Mouse (Mus musculus): ENCODE data around the gene Prss1.

DNA sequence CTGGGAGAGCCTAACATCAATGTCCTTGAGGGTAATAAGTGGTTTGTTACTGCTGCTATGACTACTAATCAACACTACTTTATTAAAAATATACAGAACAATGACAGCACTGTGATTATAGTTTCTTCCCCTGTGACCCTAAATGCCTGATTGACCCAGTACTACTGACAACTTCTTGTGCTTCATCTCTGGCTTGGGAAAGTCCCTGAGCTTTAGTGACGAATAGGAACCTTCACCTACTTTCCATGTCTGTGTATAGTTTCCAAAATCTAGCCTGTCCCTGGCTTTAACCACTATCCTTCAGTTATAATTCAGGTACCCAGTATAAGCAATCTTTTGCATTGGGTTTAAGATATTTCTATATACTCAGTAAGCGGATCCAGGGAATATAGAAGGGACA, 46.2 kb downstream of the Prss1 start:
- TF ChIP-seq POLR2A (IDR thresholded peaks at IDR 0.05; ENCODE audit: low read depth, low read length) (no peak), CTCF (IDR thresholded peaks at IDR 0.05; ENCODE audit: extremely low read depth, insufficient read depth, insufficient read length, insufficient replicate concordance) (no peak)

All from spleen, adult 2 months (tissue).